Mouse (Mus musculus) kidney, postnatal 0 days (tissue): ENCODE data around the gene Znrf3. TPM values are rescaled to one million over a fixed set of nuclear protein-coding genes. Genes with fewer than 3 reads are reported as not detected.

Experiments used
- ATAC-seq: fragments of 200-750 bp; cut with Nextera tagmentation; replicated peaks from 2 replicates; pipeline ENCODE4 v1.8.0; 2017; ENCODE audit warnings: low read depth, moderate number of reproducible peaks, moderate TSS enrichment, moderate library complexity; ENCODE audit not compliant: low FRiP score
- DNase-seq: peaks from one replicate; pipeline ENCODE4 v3.0.0-alpha.2; 2016; ENCODE audit warnings: low spot score
- H3K27ac ChIP-seq: fragments of 300-500 bp; sonication (generic); 2 replicates; pipeline ENCODE4 v1.5.1; 2014; ENCODE audit warnings: mild to moderate bottlenecking
- H3K27me3 ChIP-seq: fragments of 300-500 bp; sonication (generic); 2 replicates; pipeline ENCODE4 v1.6.1; 2014; ENCODE audit warnings: low read length, mixed read lengths; ENCODE audit not compliant: insufficient read depth
- H3K36me3 ChIP-seq: fragments of 300-500 bp; sonication (generic); 2 replicates; pipeline ENCODE4 v1.6.1; 2014; ENCODE audit warnings: low read length, mixed read lengths; ENCODE audit not compliant: insufficient read depth
- H3K4me1 ChIP-seq: fragments of 300-500 bp; sonication (generic); replicated peaks from 2 replicates; pipeline ENCODE4 v1.6.1; 2014; ENCODE audit warnings: antibody characterized with exemption, low read length, mixed read lengths; ENCODE audit not compliant: insufficient read depth
- H3K4me2 ChIP-seq: fragments of 300-500 bp; sonication (generic); 2 replicates; pipeline ENCODE4 v1.6.1; 2014; ENCODE audit warnings: mild to moderate bottlenecking, low read length, moderate library complexity, mixed read lengths
- H3K4me3 ChIP-seq: fragments of 300-500 bp; sonication (generic); replicated peaks from 2 replicates; pipeline ENCODE4 v1.5.1; 2014; ENCODE audit warnings: low read depth, low read length
- H3K9ac ChIP-seq: fragments of 300-500 bp; sonication (generic); 2 replicates; pipeline ENCODE4 v1.6.1; 2014; ENCODE audit warnings: low read depth, low read length
- H3K9me3 ChIP-seq: fragments of 300-500 bp; sonication (generic); replicated peaks from 2 replicates; pipeline ENCODE4 v1.6.1; 2016; ENCODE audit warnings: low read length, inconsistent platforms, mixed read lengths
- CTCF ChIP-seq: IDR thresholded peaks from 2 replicates; pipeline ENCODE4 v1.5.1; 2016; ENCODE audit warnings: antibody characterized with exemption, low read depth, mild to moderate bottlenecking, moderate library complexity
- WGBS: fragments of 180-500 bp; shearing (Covaris S2); extraction: QIAGEN DNeasy Blood & Tissue Kit; methylation state at CpG from one replicate; pipeline ENCODE4 v1.1.7; 2014; 5-methylcytosine and 5-hydroxymethylcytosine counted together
- polyA plus RNA-seq: library from polyadenylated mRNA; unstranded; fragments of >200 nt; fragmentation: Nextera tagmentation; extraction: Ambion mirVana; gene quantifications from 2 replicates; pipeline ENCODE4 v1.2.1, GENCODE M21; 2015

Znrf3 gene
- polyA plus RNA-seq, 1 experiment from 2014 or later = 13.3 TPM

GRCm38 (mm10) chr11:5469084-5469483, 24.4 kb upstream of the Znrf3 start:
- no peak overlapping the region for H3K9ac ChIP-seq
- TF ChIP-seq CTCF = peak; percentile 69
- no peaks in the 10 kb centered on the region for H3K4me1 ChIP-seq
- DNase-seq (peak; percentile 47), ATAC-seq (no peak)
- H3K27ac ChIP-seq = no peak overlapping the region
- H3K36me3 ChIP-seq = no peaks in the 10 kb centered on the region
- 91% methylated on average over 3 of the region's 3 CpGs for WGBS
- no peak overlapping the region for H3K4me2 ChIP-seq
- no peaks in the 10 kb centered on the region for H3K9me3 ChIP-seq
- no peak overlapping the region for H3K4me3 ChIP-seq
- H3K27me3 ChIP-seq = no peaks in the 10 kb centered on the region

GRCm38 (mm10) chr11:5468471-5468870, 23.8 kb upstream of the Znrf3 start:
- Histone ChIP-seq H3K9me3 (no peaks in the 10 kb centered on the region), H3K4me1 (no peaks in the 10 kb centered on the region), H3K27me3 (no peaks in the 10 kb centered on the region), H3K36me3 (no peaks in the 10 kb centered on the region), H3K9ac (no peak overlapping the region), H3K4me3 (no peak overlapping the region), H3K27ac (no peak overlapping the region), H3K4me2 (no peak overlapping the region)
- TF ChIP-seq CTCF = no peak
- DNase-seq (no peak), ATAC-seq (no peak)
- WGBS = 48% methylated on average over 2 of the region's 2 CpGs

DNA sequence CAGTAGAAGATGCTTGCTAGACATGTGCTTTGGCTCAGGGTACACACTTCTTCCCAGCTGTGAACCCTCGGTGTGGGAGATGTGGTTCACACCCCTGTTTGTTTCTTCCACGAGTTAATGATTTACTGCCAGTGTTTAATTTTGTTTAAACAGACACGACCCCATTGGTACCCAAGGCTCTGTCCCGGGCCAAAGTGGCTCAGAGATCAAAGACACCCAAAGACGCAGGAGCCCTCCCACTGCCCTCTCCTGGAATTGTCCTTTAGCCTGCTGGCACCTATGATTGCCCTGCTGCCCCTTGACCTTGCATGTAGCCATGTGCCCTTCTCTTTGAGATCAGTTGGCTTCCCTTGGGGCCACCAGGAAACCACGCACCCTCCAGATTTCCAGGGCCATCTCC, 7.3 kb upstream of the Znrf3 start:
- Histone ChIP-seq H3K4me3 (no peak overlapping the region), H3K36me3 (no peaks in the 10 kb centered on the region), H3K4me1 (no peaks in the 10 kb centered on the region; the same call in 1 of the 2 replicates), H3K9me3 (no peaks in the 10 kb centered on the region), H3K27ac (no peak overlapping the region), H3K27me3 (no peaks in the 10 kb centered on the region), H3K9ac (no peak overlapping the region), H3K4me2 (no peak overlapping the region)
- no peak for TF ChIP-seq CTCF
- ATAC-seq (no peak), DNase-seq (no peak)
- 15% methylated on average over 6 of the region's 6 CpGs for WGBS

- ATAC-seq = no peak
- DNase-seq = no peak
- no peaks in the 10 kb centered on the region for H3K27me3 ChIP-seq
- H3K4me3 ChIP-seq = no peak overlapping the region
- WGBS = 73% methylated on average over 4 of the region's 4 CpGs
- peak; percentile 47 for TF ChIP-seq CTCF
- H3K4me1 ChIP-seq = no peaks in the 10 kb centered on the region; the same call in 1 of the 2 replicates
- no peaks in the 10 kb centered on the region for H3K9me3 ChIP-seq
- H3K9ac ChIP-seq = no peak overlapping the region
- no peak overlapping the region for H3K4me2 ChIP-seq
- no peaks in the 10 kb centered on the region for H3K36me3 ChIP-seq
- H3K27ac ChIP-seq = no peak overlapping the region
Measured at GRCm38 (mm10) chr11:5451341-5451740, 6.7 kb upstream of the Znrf3 start.

DNA sequence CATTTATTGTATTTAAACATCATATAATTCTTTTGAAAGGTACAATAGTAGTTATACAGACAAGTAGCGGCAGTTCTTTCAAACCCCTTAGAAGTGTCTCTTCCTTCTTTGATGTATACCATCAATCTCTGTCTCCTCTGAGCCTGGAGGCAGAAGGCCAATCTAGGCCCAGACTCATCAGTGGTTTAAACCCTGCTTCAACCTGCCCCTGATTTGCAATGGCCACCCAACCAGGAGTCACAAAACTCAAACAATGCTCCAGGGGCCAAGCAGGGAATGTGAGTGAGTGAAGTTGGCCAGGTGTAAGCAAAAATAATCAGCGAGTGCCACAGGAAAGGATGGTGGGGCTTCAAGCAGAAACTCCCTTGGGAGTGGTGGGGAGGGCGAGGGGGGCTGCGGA, 6.1 kb upstream of the Znrf3 start:
- TF ChIP-seq CTCF = no peak
- no peaks in the 10 kb centered on the region; the same call in 1 of the 2 replicates for H3K4me1 ChIP-seq

DNA sequence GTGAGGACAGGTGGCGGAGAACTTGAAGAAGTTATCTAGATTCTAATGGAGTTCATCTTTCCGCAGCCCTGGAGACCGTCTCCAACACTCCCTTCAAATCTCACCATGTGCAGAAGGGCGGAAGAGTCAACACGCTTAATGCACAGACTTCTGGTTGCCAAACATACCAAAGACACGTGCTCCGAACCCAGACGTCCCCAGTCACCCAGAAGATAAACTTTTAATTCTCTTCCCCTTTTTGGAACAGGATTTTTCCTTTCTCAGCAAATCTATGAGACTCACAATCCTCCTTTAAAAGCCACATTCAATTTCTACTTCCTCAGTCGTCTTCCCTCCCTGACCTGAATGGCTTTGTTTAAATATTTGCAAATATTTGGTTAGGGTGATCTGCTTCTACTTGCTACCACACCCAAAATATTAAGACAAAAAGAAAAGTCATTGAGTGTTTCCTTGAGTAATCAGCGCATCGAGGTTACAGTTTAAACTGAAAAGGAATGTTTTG, 856 bp upstream of the Znrf3 start:
- Histone ChIP-seq H3K4me1 (peaks cover 11% of the 10 kb centered on the region), H3K27ac (peak overlapping the region; percentile 28), H3K4me3 (peak overlapping the region; percentile 83), H3K4me2 (peak overlapping the region; percentile 91), H3K36me3 (no peaks in the 10 kb centered on the region), H3K9ac (peak overlapping the region; percentile 41), H3K9me3 (no peaks in the 10 kb centered on the region), H3K27me3 (no peaks in the 10 kb centered on the region)
- DNase-seq = peak; percentile 22
- 19% methylated on average over 11 of the region's 11 CpGs for WGBS
- TF ChIP-seq CTCF = no peak
- no peak for ATAC-seq

More for the DNA sequence above, 6.1 kb upstream of the Znrf3 start:
- ATAC-seq (no peak), DNase-seq (no peak)
- Histone ChIP-seq H3K4me3 (no peak overlapping the region), H3K36me3 (no peaks in the 10 kb centered on the region), H3K4me2 (no peak overlapping the region), H3K27ac (no peak overlapping the region), H3K9me3 (no peaks in the 10 kb centered on the region), H3K9ac (no peak overlapping the region), H3K27me3 (no peaks in the 10 kb centered on the region)
- 75% methylated on average over 4 of the region's 4 CpGs for WGBS

DNA sequence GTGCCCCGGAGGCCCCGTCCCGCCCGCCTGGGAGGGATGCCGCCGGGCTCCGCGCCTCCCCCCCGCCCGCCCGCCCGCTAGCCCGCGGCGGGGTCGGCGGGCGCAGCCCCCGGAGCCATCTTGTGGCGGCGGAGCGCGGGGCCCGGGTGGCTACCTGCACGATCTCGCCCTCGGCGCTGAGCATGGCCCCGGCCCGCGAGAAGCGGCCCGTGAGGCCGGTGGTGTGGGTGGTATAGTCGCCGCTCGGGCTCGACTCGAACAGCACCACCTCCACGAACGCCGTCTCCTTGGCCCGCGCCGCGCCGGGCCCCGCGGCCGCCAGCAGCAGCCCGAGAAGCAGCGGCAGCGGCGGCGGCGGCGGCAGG, 431 bp downstream of the Znrf3 start:
- peak overlapping the region; percentile 83 for H3K4me3 ChIP-seq
- H3K4me1 ChIP-seq = peaks cover 11% of the 10 kb centered on the region
- no peaks in the 10 kb centered on the region for H3K9me3 ChIP-seq
- peak overlapping the region; percentile 95 for H3K27ac ChIP-seq
- H3K27me3 ChIP-seq = no peaks in the 10 kb centered on the region
- no peaks in the 10 kb centered on the region for H3K36me3 ChIP-seq
- WGBS = 0% methylated on average over 36 of the region's 57 CpGs
- H3K9ac ChIP-seq = peak overlapping the region; percentile 92
- ATAC-seq = peak; percentile 58
- peak; percentile 29 for DNase-seq
- peak overlapping the region; percentile 91 for H3K4me2 ChIP-seq
- no peak for TF ChIP-seq CTCF
